Mouse (Mus musculus) CD4-positive naive resting alpha-beta T cell, adult 57 days (primary cell): ENCODE results near the gene Map3k14. TPM values are rescaled to one million over a fixed set of nuclear protein-coding genes. Genes with fewer than 3 reads are reported as not detected.

Experiments
- total RNA-seq: library from RNA; stranded (reverse); gene quantifications from one replicate; pipeline ENCODE4 v1.2.4, GENCODE M21; 2023

Map3k14 gene
- total RNA-seq: 68.2 TPM

GRCm38 (mm10) chr11:103267346-103268219 lies at the start of gene Map3k14:
TSS of gene Map3k14 (minus strand) at chr11:103267472.

GRCm38 (mm10) chr11:103217790-103218516 lies 49.3 kb downstream of the Map3k14 start, which contains the start of gene Spata32:
TSS of gene Spata32 (minus strand) at chr11:103218432.

GRCm38 (mm10) chr11:103208458-103208857 lies 58.8 kb downstream of the Map3k14 start, which contains the start of gene 1700023F06Rik:
TSS of gene 1700023F06Rik (minus strand) at chr11:103208558.

DNA sequence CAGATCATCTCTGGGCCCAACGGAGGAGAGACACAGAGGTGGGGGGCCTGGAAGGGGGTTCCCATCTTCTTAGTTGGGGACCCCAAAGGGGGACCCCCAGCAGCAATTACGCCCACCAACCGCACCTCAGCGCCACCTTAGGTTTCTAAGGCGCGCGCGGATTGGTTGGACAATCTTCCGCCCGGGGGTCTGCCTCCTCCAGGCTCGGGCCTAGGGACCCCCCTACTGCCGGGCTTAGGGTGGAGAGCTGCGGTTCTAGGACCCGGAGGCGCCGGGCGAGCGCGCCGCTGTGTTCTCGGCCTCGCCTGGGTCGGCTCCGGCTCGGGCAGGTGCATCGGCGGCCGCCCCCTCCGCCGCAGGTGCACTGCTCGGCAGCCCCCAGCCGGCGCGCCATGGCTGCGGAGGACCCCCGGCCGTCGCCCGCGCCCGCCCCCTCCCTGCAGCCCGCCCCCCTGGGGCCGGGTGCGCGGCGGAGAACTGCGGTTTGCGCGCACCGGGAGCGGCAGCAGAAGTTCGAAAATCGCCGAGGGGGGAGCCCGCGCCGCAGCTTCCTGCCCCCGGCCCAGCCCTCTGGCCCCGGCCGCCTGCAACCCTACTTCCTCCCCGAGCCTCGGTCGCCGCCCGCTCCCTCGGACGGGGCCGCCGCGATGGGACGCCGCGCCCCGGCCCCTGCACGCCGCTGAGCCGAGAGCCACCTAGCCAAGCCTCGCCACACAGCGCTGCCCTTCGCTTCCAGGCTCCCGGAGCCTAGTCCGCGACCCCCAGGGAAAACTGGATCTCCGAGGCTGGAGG lies 96.6 kb downstream of the Map3k14 start, which contains the start of gene Fmnl1:
TSS of gene Fmnl1 (plus strand) at position 614 of the 792 bp plus-strand sequence.

Other genes starting within 250 kb of the Map3k14 start
- 68.1 TPM for gene Nmt1, start 239.3 kb downstream of the Map3k14 start, total RNA-seq
- 17.7 TPM for gene Dcakd, start 239.1 kb downstream of the Map3k14 start, total RNA-seq
- gene Plcd3, start 165.8 kb downstream of the Map3k14 start, total RNA-seq: not detected
- 33.8 TPM for gene Acbd4, start 165.8 kb downstream of the Map3k14 start, total RNA-seq
- gene Hexim1, start 151.2 kb downstream of the Map3k14 start, total RNA-seq: 130 TPM
- 2.7 TPM for gene Hexim2, start 135.0 kb downstream of the Map3k14 start, total RNA-seq
- gene Fmnl1, start 96.4 kb downstream of the Map3k14 start, total RNA-seq: 440 TPM
- gene 1700023F06Rik, start 58.9 kb downstream of the Map3k14 start, total RNA-seq: not detected
- not detected for gene Spata32, start 49.0 kb downstream of the Map3k14 start, total RNA-seq
- 65.6 TPM for gene Arhgap27, start 96.2 kb upstream of the Map3k14 start, total RNA-seq
- 40.0 TPM for gene Plekhm1, start 145.2 kb upstream of the Map3k14 start, total RNA-seq
- gene Lrrc37a, start 237.1 kb upstream of the Map3k14 start, total RNA-seq: not detected